Mouse (Mus musculus) limb, embryonic 15.5 days (tissue): ENCODE data around the gene Amotl1. TPM values are rescaled to one million over a fixed set of nuclear protein-coding genes. Genes with fewer than 3 reads are reported as not detected.

Experiments used
- ATAC-seq: fragments of 200-750 bp; cut with Nextera tagmentation; 2 replicates; pipeline ENCODE4 v1.8.0; 2017; ENCODE audit warnings: low read depth, moderate TSS enrichment; ENCODE audit not compliant: insufficient number of reproducible peaks, low FRiP score, low TSS enrichment
- H3K27ac ChIP-seq: fragments of 300-500 bp; sonication (generic); 2 replicates; pipeline ENCODE4 v1.5.1; 2015; ENCODE audit warnings: moderate library complexity, mild to moderate bottlenecking, inconsistent platforms
- H3K27me3 ChIP-seq: fragments of 300-500 bp; sonication (generic); 2 replicates; pipeline ENCODE4 v1.6.1; 2015; ENCODE audit warnings: inconsistent platforms
- H3K36me3 ChIP-seq: fragments of 300-500 bp; sonication (generic); 2 replicates; pipeline ENCODE4 v1.6.1; 2015; ENCODE audit warnings: inconsistent platforms
- H3K4me1 ChIP-seq: fragments of 300-500 bp; sonication (generic); 2 replicates; pipeline ENCODE4 v1.6.1; 2015; ENCODE audit warnings: inconsistent platforms
- H3K4me2 ChIP-seq: fragments of 300-500 bp; sonication (generic); 2 replicates; pipeline ENCODE4 v1.6.1; 2015; ENCODE audit warnings: mild to moderate bottlenecking, inconsistent platforms
- H3K4me3 ChIP-seq: fragments of 300-500 bp; sonication (generic); 2 replicates; pipeline ENCODE4 v1.5.1; 2015; ENCODE audit warnings: mild to moderate bottlenecking, inconsistent platforms
- H3K9ac ChIP-seq: fragments of 300-500 bp; sonication (generic); 2 replicates; pipeline ENCODE4 v1.6.1; 2015; ENCODE audit warnings: inconsistent platforms
- H3K9me3 ChIP-seq: fragments of 300-500 bp; sonication (generic); 2 replicates; pipeline ENCODE4 v1.6.1; 2016; ENCODE audit warnings: inconsistent platforms
- WGBS: fragments of 180-500 bp; shearing (Covaris S2); methylation state at CpG from one replicate; pipeline ENCODE4 v1.1.7; 2015; 5-methylcytosine and 5-hydroxymethylcytosine counted together
- polyA plus RNA-seq: library from polyadenylated mRNA; unstranded; fragments of >200 nt; fragmentation: Nextera tagmentation; extraction: Ambion mirVana; gene quantifications from 2 replicates; pipeline ENCODE4 v1.2.1, GENCODE M21; 2015

Gene Amotl1
- polyA plus RNA-seq, 1 experiment from 2014 or later, result 35.3 TPM

GRCm38 (mm10) chr9:14563351-14563750, 81.5 kb downstream of the Amotl1 start:
- Histone ChIP-seq H3K9ac (no peak overlapping the region), H3K4me3 (no peak overlapping the region), H3K27me3 (no peaks in the 10 kb centered on the region), H3K27ac (no peak overlapping the region), H3K4me1 (peaks cover 2% of the 10 kb centered on the region; the same call in 1 of the 2 replicates), H3K9me3 (no peaks in the 10 kb centered on the region), H3K36me3 (peaks cover 84% of the 10 kb centered on the region), H3K4me2 (no peak overlapping the region)
- ATAC-seq, result no peak
- 83% methylated on average over 7 of the region's 7 CpGs for WGBS

GRCm38 (mm10) chr9:14560545-14560944, 84.3 kb downstream of the Amotl1 start:
- 77% methylated on average over 4 of the region's 4 CpGs for WGBS

GRCm38 (mm10) chr9:14559996-14560395, 84.9 kb downstream of the Amotl1 start:
- 78% methylated on average over 9 of the region's 9 CpGs for WGBS
- no peak overlapping the region for H3K4me3 ChIP-seq
- H3K9ac ChIP-seq, result no peak overlapping the region
- peaks cover 95% of the 10 kb centered on the region for H3K36me3 ChIP-seq
- H3K27ac ChIP-seq, result peak overlapping the region; percentile 8; the same call in 1 of the 2 replicates
- no peak for ATAC-seq
- H3K9me3 ChIP-seq, result no peaks in the 10 kb centered on the region
- peaks cover 2% of the 10 kb centered on the region; the same call in 1 of the 2 replicates for H3K4me1 ChIP-seq
- H3K27me3 ChIP-seq, result no peaks in the 10 kb centered on the region
- no peak overlapping the region for H3K4me2 ChIP-seq

More at GRCm38 (mm10) chr9:14560545-14560944, 84.3 kb downstream of the Amotl1 start:
- peaks cover 95% of the 10 kb centered on the region for H3K36me3 ChIP-seq
- no peak overlapping the region for H3K4me3 ChIP-seq
- peaks cover 2% of the 10 kb centered on the region; the same call in 1 of the 2 replicates for H3K4me1 ChIP-seq
- no peak overlapping the region for H3K4me2 ChIP-seq
- no peaks in the 10 kb centered on the region for H3K9me3 ChIP-seq
- H3K27me3 ChIP-seq, result no peaks in the 10 kb centered on the region
- ATAC-seq, result no peak
- no peak overlapping the region for H3K27ac ChIP-seq
- no peak overlapping the region for H3K9ac ChIP-seq

- no peak overlapping the region for H3K9ac ChIP-seq
- peak; percentile 72; the same call in 1 of the 2 replicates for ATAC-seq
- no peak overlapping the region for H3K4me2 ChIP-seq
- no peaks in the 10 kb centered on the region for H3K9me3 ChIP-seq
- WGBS, result 56% methylated on average over 10 of the region's 10 CpGs
- peaks cover 93% of the 10 kb centered on the region for H3K36me3 ChIP-seq
- 0 out of 2 replicates have a peak overlapping the region, but pooled peaks have one; percentile 8 for H3K27ac ChIP-seq
- H3K4me1 ChIP-seq, result peaks cover 2% of the 10 kb centered on the region; the same call in 1 of the 2 replicates
- H3K4me3 ChIP-seq, result no peak overlapping the region
- no peaks in the 10 kb centered on the region for H3K27me3 ChIP-seq
Measured at GRCm38 (mm10) chr9:14559430-14559829, 85.4 kb downstream of the Amotl1 start.

- no peaks in the 10 kb centered on the region for H3K9me3 ChIP-seq
- H3K27me3 ChIP-seq, result no peaks in the 10 kb centered on the region
- H3K4me3 ChIP-seq, result no peak overlapping the region
- 95% methylated on average over 10 of the region's 10 CpGs for WGBS
- H3K4me2 ChIP-seq, result no peak overlapping the region
- H3K27ac ChIP-seq, result no peak overlapping the region
- no peak for ATAC-seq
- peaks cover 93% of the 10 kb centered on the region for H3K36me3 ChIP-seq
- H3K9ac ChIP-seq, result no peak overlapping the region
- peaks cover 2% of the 10 kb centered on the region; the same call in 1 of the 2 replicates for H3K4me1 ChIP-seq
Measured at GRCm38 (mm10) chr9:14558332-14558731, 86.5 kb downstream of the Amotl1 start.

GRCm38 (mm10) chr9:14548366-14548761, 96.5 kb downstream of the Amotl1 start:
- Histone ChIP-seq H3K27ac (no peak overlapping the region), H3K4me3 (no peak overlapping the region), H3K36me3 (peaks cover 92% of the 10 kb centered on the region), H3K27me3 (no peaks in the 10 kb centered on the region), H3K9ac (no peak overlapping the region), H3K4me1 (peaks cover 7% of the 10 kb centered on the region), H3K4me2 (no peak overlapping the region), H3K9me3 (no peaks in the 10 kb centered on the region)
- WGBS, result 66% methylated on average over 11 of the region's 11 CpGs
- no peak for ATAC-seq

- H3K9ac ChIP-seq, result no peak overlapping the region
- no peaks in the 10 kb centered on the region for H3K27me3 ChIP-seq
- H3K36me3 ChIP-seq, result peaks cover 91% of the 10 kb centered on the region
- H3K4me3 ChIP-seq, result no peak overlapping the region
- no peaks in the 10 kb centered on the region for H3K9me3 ChIP-seq
- 42% methylated on average over 12 of the region's 12 CpGs for WGBS
- no peak; the same call in 1 of the 2 replicates for ATAC-seq
- H3K4me2 ChIP-seq, result no peak overlapping the region
- peaks cover 7% of the 10 kb centered on the region for H3K4me1 ChIP-seq
- H3K27ac ChIP-seq, result no peak overlapping the region
Measured at GRCm38 (mm10) chr9:14547584-14548365, 97.1 kb downstream of the Amotl1 start.

GRCm38 (mm10) chr9:14544034-14544757, 100.7 kb downstream of the Amotl1 start:
- no peaks in the 10 kb centered on the region for H3K9me3 ChIP-seq
- 68% methylated on average over 9 of the region's 9 CpGs for WGBS
- ATAC-seq, result no peak
- no peak overlapping the region for H3K9ac ChIP-seq
- peaks cover 7% of the 10 kb centered on the region for H3K4me1 ChIP-seq
- peaks cover 91% of the 10 kb centered on the region for H3K36me3 ChIP-seq
- H3K27me3 ChIP-seq, result no peaks in the 10 kb centered on the region
- no peak overlapping the region; the same call in 1 of the 2 replicates for H3K27ac ChIP-seq
- H3K4me2 ChIP-seq, result no peak overlapping the region
- no peak overlapping the region for H3K4me3 ChIP-seq

- no peak for ATAC-seq
- Histone ChIP-seq H3K9ac (no peak overlapping the region), H3K27me3 (no peaks in the 10 kb centered on the region), H3K9me3 (no peaks in the 10 kb centered on the region), H3K27ac (no peak overlapping the region), H3K4me3 (no peak overlapping the region), H3K4me1 (no peaks in the 10 kb centered on the region), H3K36me3 (peaks cover 16% of the 10 kb centered on the region), H3K4me2 (no peak overlapping the region)
- WGBS, result 75% methylated on average over 9 of the region's 9 CpGs
Measured at GRCm38 (mm10) chr9:14534833-14535456, 109.9 kb downstream of the Amotl1 start.

GRCm38 (mm10) chr9:14533659-14534058, 111.2 kb downstream of the Amotl1 start:
- Histone ChIP-seq H3K27me3 (no peaks in the 10 kb centered on the region), H3K27ac (no peak overlapping the region), H3K4me1 (no peaks in the 10 kb centered on the region), H3K9ac (no peak overlapping the region), H3K9me3 (no peaks in the 10 kb centered on the region), H3K4me2 (no peak overlapping the region), H3K4me3 (no peak overlapping the region), H3K36me3 (peaks cover 3% of the 10 kb centered on the region)
- ATAC-seq, result no peak
- 91% methylated on average over 2 of the region's 2 CpGs for WGBS

- ATAC-seq, result no peak
- no peaks in the 10 kb centered on the region for H3K36me3 ChIP-seq
- WGBS, result 55% methylated on average over 3 of the region's 3 CpGs
- H3K9me3 ChIP-seq, result no peaks in the 10 kb centered on the region
- no peak overlapping the region for H3K4me3 ChIP-seq
- H3K27me3 ChIP-seq, result no peaks in the 10 kb centered on the region
- H3K9ac ChIP-seq, result no peak overlapping the region
- H3K4me2 ChIP-seq, result no peak overlapping the region
- no peaks in the 10 kb centered on the region for H3K4me1 ChIP-seq
- H3K27ac ChIP-seq, result no peak overlapping the region
Measured at GRCm38 (mm10) chr9:14532283-14532682, 112.6 kb downstream of the Amotl1 start.
